Mouse (Mus musculus): Measurements from ENCODE around the gene Fmo5. TPM values are rescaled to one million over a fixed set of nuclear protein-coding genes. Genes with fewer than 3 reads are reported as not detected.

Fmo5 gene
- polyA plus RNA-seq, 1 experiment from 2014 or later: 50.4 TPM

DNA sequence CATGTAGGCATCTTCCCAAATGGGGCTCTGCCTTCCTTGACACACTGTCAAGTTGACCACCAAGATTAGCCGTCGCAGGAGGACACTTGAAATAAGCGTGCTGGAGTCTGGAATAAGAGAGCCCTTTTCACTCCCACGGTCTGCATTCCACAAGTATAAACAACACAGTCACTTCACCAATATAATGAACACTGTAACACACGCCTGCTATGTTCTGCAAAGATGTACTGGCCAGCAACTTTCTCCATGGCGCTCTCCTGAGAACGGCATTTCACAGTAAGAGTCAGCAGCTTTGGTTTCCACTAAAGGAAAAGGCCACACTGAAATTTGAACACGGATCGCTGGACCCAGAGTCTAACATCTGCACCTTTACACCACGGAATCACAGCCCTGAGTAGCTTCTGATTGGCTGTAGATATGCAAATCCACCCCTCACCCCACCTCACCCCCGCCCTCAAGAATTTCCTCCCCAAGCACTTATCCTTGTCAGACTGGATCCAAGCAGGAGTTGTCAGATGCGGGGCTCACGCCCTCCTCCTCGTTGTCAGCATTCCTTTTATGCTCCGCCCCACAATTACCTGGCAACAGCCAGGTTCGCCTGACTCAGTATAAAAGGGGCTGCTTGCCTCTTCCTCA is 55.1 kb downstream of the Fmo5 start:
- H3K27ac ChIP-seq (ENCODE audit: low read length): no peak overlapping the region
- H3K9me3 ChIP-seq (ENCODE audit: control insufficient read depth, low read length): no peaks in the 10 kb centered on the region
- H3K4me2 ChIP-seq (ENCODE audit: low read depth, low read length): peak overlapping the region; percentile 30
- H3K27me3 ChIP-seq (replicated peaks; ENCODE audit: control insufficient read depth, insufficient read depth, low read length): no peaks in the 10 kb centered on the region
- peaks cover 21% of the 10 kb centered on the region for H3K4me1 ChIP-seq (ENCODE audit: control insufficient read depth, insufficient read depth, low read length)
- H3K4me3 ChIP-seq (ENCODE audit: low read length): no peak overlapping the region; the same call in 1 of the 2 replicates
- WGBS: 9% methylated on average over 16 of the region's 16 CpGs
- no peak overlapping the region for H3K9ac ChIP-seq (ENCODE audit: low read depth, low read length)
- peak; percentile 84 for ATAC-seq
- no peaks in the 10 kb centered on the region for H3K36me3 ChIP-seq (ENCODE audit: control insufficient read depth, insufficient read depth, low read length)

DNA sequence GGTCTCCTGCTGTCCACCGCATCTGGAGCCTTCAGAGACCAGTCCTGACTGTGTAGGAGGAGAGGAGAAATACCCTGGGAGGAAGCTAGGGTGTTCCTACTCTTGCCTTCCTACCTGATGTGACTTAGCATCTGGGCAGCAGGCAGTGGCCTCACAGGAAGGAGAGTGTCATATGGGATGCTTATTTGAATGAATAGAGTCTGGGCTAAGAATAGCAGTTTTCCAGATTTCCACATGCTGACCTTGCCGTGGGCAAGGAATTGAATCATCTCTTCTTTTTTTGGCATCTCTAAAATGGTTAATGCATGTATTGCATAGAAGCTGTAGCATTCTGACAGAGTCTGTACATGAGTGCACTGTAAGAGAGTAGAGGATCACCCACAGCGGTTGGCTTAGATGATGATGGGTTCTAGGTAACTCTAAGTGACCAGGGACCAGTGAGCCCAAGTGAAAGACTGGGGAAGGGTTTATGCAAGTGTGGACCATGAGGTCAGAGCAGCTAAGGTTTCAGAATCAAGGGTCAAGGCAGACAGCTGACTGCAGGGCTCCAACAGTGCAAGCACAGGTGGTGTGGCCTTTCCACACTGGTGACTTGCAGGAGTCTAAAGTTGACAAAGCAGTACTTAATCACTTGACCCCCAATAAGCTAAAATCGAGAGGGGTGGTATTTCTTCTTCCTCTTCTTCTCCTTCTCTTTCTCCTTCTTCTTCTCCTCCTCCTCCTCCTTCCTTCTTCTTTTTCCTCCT is 57.9 kb downstream of the Fmo5 start:
- no peaks in the 10 kb centered on the region for H3K36me3 ChIP-seq (ENCODE audit: control insufficient read depth, insufficient read depth, low read length)
- no peaks in the 10 kb centered on the region for H3K9me3 ChIP-seq (ENCODE audit: control insufficient read depth, low read length)
- 85% methylated on average over 4 of the region's 4 CpGs for WGBS
- ATAC-seq: no peak
- H3K4me3 ChIP-seq (ENCODE audit: low read length): no peak overlapping the region
- H3K27ac ChIP-seq (ENCODE audit: low read length): no peak overlapping the region
- no peaks in the 10 kb centered on the region for H3K27me3 ChIP-seq (replicated peaks; ENCODE audit: control insufficient read depth, insufficient read depth, low read length)
- H3K4me1 ChIP-seq (ENCODE audit: control insufficient read depth, insufficient read depth, low read length): peaks cover 18% of the 10 kb centered on the region
- H3K4me2 ChIP-seq (ENCODE audit: low read depth, low read length): no peak overlapping the region
- no peak overlapping the region for H3K9ac ChIP-seq (ENCODE audit: low read depth, low read length)

DNA sequence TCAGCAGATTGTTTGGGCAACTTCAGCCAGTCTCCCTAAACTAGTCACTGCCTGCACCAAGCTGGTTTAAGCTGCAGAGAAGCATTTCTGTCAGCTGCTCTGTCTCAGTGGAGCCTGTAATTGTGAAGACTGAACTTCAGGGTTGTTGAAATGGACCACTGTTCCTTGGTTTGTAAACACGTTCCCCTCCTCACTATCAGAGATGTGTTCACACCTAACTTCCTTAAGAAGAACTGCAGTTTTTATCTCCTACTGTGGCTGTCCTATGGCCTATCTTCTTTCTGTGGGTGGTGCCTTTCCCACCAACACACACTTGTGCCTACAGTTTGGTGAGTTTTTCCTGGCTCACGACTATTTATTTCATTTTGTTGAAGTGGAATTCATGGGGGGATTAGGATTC is 60.7 kb downstream of the Fmo5 start:
- WGBS: 63% methylated on average over 2 of the region's 2 CpGs
- Histone ChIP-seq H3K36me3 (ENCODE audit: control insufficient read depth, insufficient read depth, low read length) (no peaks in the 10 kb centered on the region), H3K27me3 (replicated peaks; ENCODE audit: control insufficient read depth, insufficient read depth, low read length) (no peaks in the 10 kb centered on the region), H3K9ac (ENCODE audit: low read depth, low read length) (no peak overlapping the region), H3K4me3 (ENCODE audit: low read length) (no peak overlapping the region), H3K27ac (ENCODE audit: low read length) (no peak overlapping the region), H3K4me1 (ENCODE audit: control insufficient read depth, insufficient read depth, low read length) (peaks cover 2% of the 10 kb centered on the region), H3K9me3 (ENCODE audit: control insufficient read depth, low read length) (no peaks in the 10 kb centered on the region), H3K4me2 (ENCODE audit: low read depth, low read length) (no peak overlapping the region)
- no peak for ATAC-seq

DNA sequence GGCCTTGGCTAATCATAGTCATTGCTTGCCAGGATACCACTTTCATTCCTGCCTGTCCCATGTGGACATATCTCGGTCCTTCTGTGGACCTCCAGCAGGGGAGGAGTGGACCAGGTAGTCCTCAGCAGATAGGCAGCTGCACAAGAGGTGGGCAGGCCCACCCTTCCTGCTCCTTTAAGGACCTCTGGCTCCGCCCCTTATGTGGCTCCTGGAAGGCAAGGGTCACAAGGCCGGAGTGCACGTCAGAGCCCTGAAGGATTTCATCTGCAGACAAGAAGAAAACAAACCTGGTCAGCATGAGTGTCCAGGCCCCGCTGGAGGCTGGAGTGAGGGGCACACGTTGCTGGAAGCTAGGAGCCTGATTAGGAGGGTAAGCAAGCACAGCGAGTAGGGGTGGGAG is 62.0 kb downstream of the Fmo5 start:
- Histone ChIP-seq H3K36me3 (ENCODE audit: control insufficient read depth, insufficient read depth, low read length) (no peaks in the 10 kb centered on the region), H3K4me2 (ENCODE audit: low read depth, low read length) (0 out of 2 replicates have a peak overlapping the region, but pooled peaks have one; percentile 7), H3K27me3 (replicated peaks; ENCODE audit: control insufficient read depth, insufficient read depth, low read length) (no peaks in the 10 kb centered on the region), H3K4me3 (ENCODE audit: low read length) (peak overlapping the region; percentile 6; the same call in 1 of the 2 replicates), H3K9ac (ENCODE audit: low read depth, low read length) (no peak overlapping the region), H3K4me1 (ENCODE audit: control insufficient read depth, insufficient read depth, low read length) (no peaks in the 10 kb centered on the region), H3K9me3 (ENCODE audit: control insufficient read depth, low read length) (no peaks in the 10 kb centered on the region), H3K27ac (ENCODE audit: low read length) (no peak overlapping the region)
- peak; percentile 69 for ATAC-seq
- WGBS: 41% methylated on average over 7 of the region's 7 CpGs

DNA sequence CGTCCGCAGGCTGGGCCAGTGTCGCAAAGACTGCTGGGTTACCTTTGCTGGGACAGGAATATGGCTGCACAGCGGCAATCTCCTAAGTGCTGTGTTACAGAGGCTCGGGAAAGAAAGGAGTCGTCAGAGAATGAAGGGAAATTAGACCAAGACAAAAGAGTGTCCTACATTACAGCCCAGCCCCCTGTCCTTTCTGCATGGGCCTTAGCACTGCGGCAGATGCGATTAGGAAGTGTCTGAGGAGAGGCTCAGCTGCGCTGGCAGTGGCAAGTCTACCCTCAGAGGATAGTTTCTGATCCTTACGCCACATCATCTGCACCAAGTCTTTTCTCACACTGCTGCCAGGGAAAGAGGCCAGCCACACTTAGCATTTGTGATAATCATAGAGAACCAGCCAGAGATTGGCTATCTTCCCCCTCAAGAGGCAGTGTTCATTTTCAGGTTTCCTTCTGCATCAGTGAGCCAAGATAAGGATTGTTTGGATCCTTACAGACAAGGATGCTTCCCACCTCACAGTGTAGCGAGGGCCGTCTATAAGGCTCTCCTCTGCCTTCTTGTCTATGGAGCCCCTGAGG is 62.9 kb downstream of the Fmo5 start:
- Histone ChIP-seq H3K4me1 (ENCODE audit: control insufficient read depth, insufficient read depth, low read length) (no peaks in the 10 kb centered on the region), H3K27ac (ENCODE audit: low read length) (no peak overlapping the region), H3K36me3 (ENCODE audit: control insufficient read depth, insufficient read depth, low read length) (no peaks in the 10 kb centered on the region), H3K9ac (ENCODE audit: low read depth, low read length) (peak overlapping the region; percentile 17; the same call in 1 of the 2 replicates), H3K4me2 (ENCODE audit: low read depth, low read length) (0 out of 2 replicates have a peak overlapping the region, but pooled peaks have one; percentile 7), H3K4me3 (ENCODE audit: low read length) (no peak overlapping the region), H3K9me3 (ENCODE audit: control insufficient read depth, low read length) (no peaks in the 10 kb centered on the region), H3K27me3 (replicated peaks; ENCODE audit: control insufficient read depth, insufficient read depth, low read length) (no peaks in the 10 kb centered on the region)
- WGBS: 80% methylated on average over 12 of the region's 12 CpGs
- ATAC-seq: no peak

DNA sequence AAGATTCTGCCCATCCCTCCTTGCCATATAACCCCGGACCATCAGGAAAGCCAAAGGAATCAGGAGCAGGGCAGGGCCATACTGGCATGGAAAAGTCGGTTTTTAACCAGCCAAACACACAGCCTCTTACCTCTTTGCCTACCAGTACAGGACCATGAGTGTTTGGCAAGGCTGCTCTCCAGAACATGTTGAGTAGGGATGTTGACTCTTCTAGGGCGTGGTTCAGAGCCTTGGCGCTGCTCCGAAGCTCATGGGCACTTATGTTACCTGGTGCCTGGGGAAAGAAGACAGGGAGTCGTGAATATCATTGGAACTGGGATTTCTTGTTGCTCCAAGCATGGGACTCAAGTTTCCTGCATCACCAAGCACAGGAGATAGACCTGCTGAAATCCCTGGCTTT is 65.2 kb downstream of the Fmo5 start:
- Histone ChIP-seq H3K9ac (ENCODE audit: low read depth, low read length) (no peak overlapping the region), H3K9me3 (ENCODE audit: control insufficient read depth, low read length) (no peaks in the 10 kb centered on the region), H3K4me3 (ENCODE audit: low read length) (no peak overlapping the region), H3K36me3 (ENCODE audit: control insufficient read depth, insufficient read depth, low read length) (no peaks in the 10 kb centered on the region), H3K4me2 (ENCODE audit: low read depth, low read length) (no peak overlapping the region), H3K27me3 (replicated peaks; ENCODE audit: control insufficient read depth, insufficient read depth, low read length) (no peaks in the 10 kb centered on the region), H3K4me1 (ENCODE audit: control insufficient read depth, insufficient read depth, low read length) (no peaks in the 10 kb centered on the region), H3K27ac (ENCODE audit: low read length) (no peak overlapping the region)
- 78% methylated on average over 6 of the region's 6 CpGs for WGBS
- no peak for ATAC-seq

DNA sequence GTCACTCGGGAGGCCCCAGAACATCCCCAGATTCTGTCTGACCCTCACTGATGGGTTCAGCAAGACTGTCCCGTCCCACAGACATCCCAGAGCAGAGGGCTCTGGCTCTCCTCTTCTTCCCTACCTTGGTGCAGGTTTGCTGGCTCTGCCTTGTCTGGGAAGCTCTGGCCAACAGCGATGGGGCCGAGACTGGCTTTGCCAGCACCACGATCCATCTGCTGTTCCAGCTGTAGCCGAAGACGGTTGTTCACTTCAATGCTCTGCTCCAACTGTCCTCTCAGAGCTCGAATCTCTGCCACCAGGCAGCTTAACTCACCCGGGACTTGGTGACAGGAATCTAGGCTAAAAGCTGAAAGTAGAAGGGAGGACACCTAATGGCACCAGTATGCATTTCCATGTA is 68.3 kb downstream of the Fmo5 start:
- no peaks in the 10 kb centered on the region for H3K4me1 ChIP-seq (ENCODE audit: control insufficient read depth, insufficient read depth, low read length)
- H3K9me3 ChIP-seq (ENCODE audit: control insufficient read depth, low read length): no peaks in the 10 kb centered on the region
- WGBS: 85% methylated on average over 9 of the region's 9 CpGs
- H3K4me2 ChIP-seq (ENCODE audit: low read depth, low read length): no peak overlapping the region
- no peak overlapping the region for H3K27ac ChIP-seq (ENCODE audit: low read length)
- H3K27me3 ChIP-seq (replicated peaks; ENCODE audit: control insufficient read depth, insufficient read depth, low read length): no peaks in the 10 kb centered on the region
- no peak for ATAC-seq
- H3K4me3 ChIP-seq (ENCODE audit: low read length): no peak overlapping the region
- H3K9ac ChIP-seq (ENCODE audit: low read depth, low read length): no peak overlapping the region
- no peaks in the 10 kb centered on the region for H3K36me3 ChIP-seq (ENCODE audit: control insufficient read depth, insufficient read depth, low read length)

DNA sequence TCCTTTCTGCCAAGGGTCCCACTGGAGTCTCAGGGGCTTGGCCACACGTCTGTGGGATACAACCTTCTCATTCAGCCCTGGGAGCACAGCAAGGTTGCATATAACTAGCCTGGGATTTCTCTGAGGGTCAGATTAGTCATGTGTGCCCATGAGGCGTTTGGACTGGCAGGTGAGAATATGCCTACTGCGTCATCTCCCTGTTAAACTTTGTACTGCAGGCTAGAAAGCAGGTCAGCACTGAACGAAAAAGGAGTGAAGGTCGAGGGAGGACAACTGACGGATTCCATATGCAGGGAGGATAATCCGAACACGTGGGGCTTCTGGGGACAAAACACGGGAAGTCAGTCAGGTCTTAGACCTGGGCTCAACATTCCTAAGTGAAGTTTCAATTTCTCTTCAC is 68.7 kb downstream of the Fmo5 start:
- Histone ChIP-seq H3K27ac (ENCODE audit: low read length) (no peak overlapping the region), H3K4me2 (ENCODE audit: low read depth, low read length) (no peak overlapping the region), H3K4me1 (ENCODE audit: control insufficient read depth, insufficient read depth, low read length) (no peaks in the 10 kb centered on the region), H3K4me3 (ENCODE audit: low read length) (no peak overlapping the region), H3K9ac (ENCODE audit: low read depth, low read length) (no peak overlapping the region), H3K9me3 (ENCODE audit: control insufficient read depth, low read length) (no peaks in the 10 kb centered on the region), H3K27me3 (replicated peaks; ENCODE audit: control insufficient read depth, insufficient read depth, low read length) (no peaks in the 10 kb centered on the region), H3K36me3 (ENCODE audit: control insufficient read depth, insufficient read depth, low read length) (no peaks in the 10 kb centered on the region)
- 71% methylated on average over 9 of the region's 9 CpGs for WGBS
- ATAC-seq: no peak

DNA sequence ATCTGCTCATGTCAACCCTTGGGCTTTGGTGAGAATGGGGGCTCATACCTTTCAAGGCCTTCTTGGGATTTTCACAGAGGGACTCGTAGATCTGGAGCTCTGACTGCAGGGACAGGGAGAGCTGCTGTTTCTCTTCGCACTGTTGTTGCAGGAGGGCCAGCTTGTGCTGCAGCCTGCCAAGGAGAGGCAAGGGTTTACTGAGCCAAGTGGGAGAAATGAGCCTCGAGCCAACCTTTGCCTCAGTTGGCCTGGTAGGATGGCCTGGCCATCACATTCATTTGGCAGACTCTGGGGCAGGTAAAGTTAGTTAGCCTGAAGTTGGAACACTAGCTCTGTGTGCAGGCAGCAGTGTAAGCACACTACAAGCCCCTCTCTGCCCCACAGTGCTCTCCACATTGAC is 70.5 kb downstream of the Fmo5 start:
- Histone ChIP-seq H3K9ac (ENCODE audit: low read depth, low read length) (no peak overlapping the region), H3K36me3 (ENCODE audit: control insufficient read depth, insufficient read depth, low read length) (no peaks in the 10 kb centered on the region), H3K4me3 (ENCODE audit: low read length) (no peak overlapping the region), H3K27ac (ENCODE audit: low read length) (no peak overlapping the region), H3K4me1 (ENCODE audit: control insufficient read depth, insufficient read depth, low read length) (no peaks in the 10 kb centered on the region), H3K9me3 (ENCODE audit: control insufficient read depth, low read length) (no peaks in the 10 kb centered on the region), H3K27me3 (replicated peaks; ENCODE audit: control insufficient read depth, insufficient read depth, low read length) (no peaks in the 10 kb centered on the region), H3K4me2 (ENCODE audit: low read depth, low read length) (no peak overlapping the region)
- no peak for ATAC-seq
- 80% methylated on average over 3 of the region's 3 CpGs for WGBS
